Mouse (Mus musculus) midbrain, embryonic 16.5 days (tissue): Measurements from ENCODE around the gene Tex21. TPM values are rescaled to one million over a fixed set of nuclear protein-coding genes. Genes with fewer than 3 reads are reported as not detected.
A peak's percentile ranks its signal among the peaks of the same experiment; 100 is the strongest.

Experiments used
- ATAC-seq: fragments of 200-750 bp; cut with Nextera tagmentation; 2 replicates; pipeline ENCODE4 v1.8.0; 2017; ENCODE audit warnings: moderate TSS enrichment
- H3K27ac ChIP-seq: fragments of 300-500 bp; sonication (generic); 2 replicates; pipeline ENCODE4 v1.5.1; 2014; ENCODE audit warnings: mild to moderate bottlenecking, low read length, mixed read lengths
- H3K27me3 ChIP-seq: fragments of 300-500 bp; sonication (generic); 2 replicates; pipeline ENCODE4 v1.6.1; 2014; ENCODE audit warnings: low read depth, low read length, mixed read lengths; ENCODE audit not compliant: control insufficient read depth, insufficient read depth
- H3K36me3 ChIP-seq: fragments of 300-500 bp; sonication (generic); 2 replicates; pipeline ENCODE4 v1.6.1; 2014; ENCODE audit warnings: mild to moderate bottlenecking, low read length, moderate library complexity, mixed read lengths; ENCODE audit not compliant: control insufficient read depth, insufficient read depth
- H3K4me1 ChIP-seq: fragments of 300-500 bp; sonication (generic); 2 replicates; pipeline ENCODE4 v1.6.1; 2014; ENCODE audit warnings: mild to moderate bottlenecking, low read length, mixed read lengths; ENCODE audit not compliant: control insufficient read depth, insufficient read depth
- H3K4me2 ChIP-seq: fragments of 300-500 bp; sonication (generic); 2 replicates; pipeline ENCODE4 v1.6.1; 2014; ENCODE audit warnings: mild to moderate bottlenecking, low read length, mixed read lengths
- H3K4me3 ChIP-seq: fragments of 300-500 bp; sonication (generic); 2 replicates; pipeline ENCODE4 v1.5.1; 2014; ENCODE audit warnings: low read depth, mild to moderate bottlenecking, low read length, moderate library complexity, mixed read lengths
- H3K9ac ChIP-seq: fragments of 300-500 bp; sonication (generic); 2 replicates; pipeline ENCODE4 v1.6.1; 2014; ENCODE audit warnings: low read depth, low read length, mixed read lengths
- H3K9me3 ChIP-seq: fragments of 300-500 bp; sonication (generic); replicated peaks from 2 replicates; pipeline ENCODE4 v1.6.1; 2014; ENCODE audit warnings: mild to moderate bottlenecking, low read length, mixed read lengths; ENCODE audit not compliant: control insufficient read depth, poor library complexity, severe bottlenecking
- WGBS: fragments of 180-500 bp; shearing (Covaris S2); extraction: QIAGEN DNeasy Blood & Tissue Kit; methylation state at CpG from one replicate; pipeline ENCODE4 v1.1.7; 2014; 5-methylcytosine and 5-hydroxymethylcytosine counted together
- polyA plus RNA-seq: library from polyadenylated mRNA; unstranded; fragments of >200 nt; fragmentation: Nextera tagmentation; extraction: Ambion mirVana; gene quantifications from 2 replicates; pipeline ENCODE4 v1.2.1, GENCODE M21; 2015

Tex21 gene
- polyA plus RNA-seq, 1 experiment from 2014 or later = not detected

DNA sequence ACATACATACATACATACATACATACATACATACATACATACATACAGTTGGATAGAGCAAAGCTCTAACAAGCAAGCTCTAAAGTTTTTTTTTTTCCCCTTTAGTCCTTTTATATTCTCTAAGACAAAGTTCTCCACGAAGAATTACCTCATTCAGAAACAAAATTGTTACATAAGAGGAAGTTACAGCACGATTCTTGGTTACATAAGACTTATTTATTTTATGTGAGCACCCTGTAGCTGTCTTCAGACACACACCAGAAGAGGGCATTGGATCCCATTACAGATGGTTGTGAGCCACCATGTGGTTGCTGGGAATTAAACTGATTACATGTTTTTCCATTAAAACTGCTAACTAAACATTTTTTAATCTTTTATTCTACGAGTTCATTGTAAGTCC, 52.0 kb downstream of the Tex21 start:
- Histone ChIP-seq H3K9ac (no peak overlapping the region), H3K9me3 (no peaks in the 10 kb centered on the region), H3K4me2 (no peak overlapping the region), H3K36me3 (no peaks in the 10 kb centered on the region), H3K27me3 (no peaks in the 10 kb centered on the region), H3K4me1 (peaks cover 7% of the 10 kb centered on the region), H3K4me3 (no peak overlapping the region), H3K27ac (no peak overlapping the region)
- WGBS = 75% methylated on average over 3 of the region's 3 CpGs
- ATAC-seq = no peak

DNA sequence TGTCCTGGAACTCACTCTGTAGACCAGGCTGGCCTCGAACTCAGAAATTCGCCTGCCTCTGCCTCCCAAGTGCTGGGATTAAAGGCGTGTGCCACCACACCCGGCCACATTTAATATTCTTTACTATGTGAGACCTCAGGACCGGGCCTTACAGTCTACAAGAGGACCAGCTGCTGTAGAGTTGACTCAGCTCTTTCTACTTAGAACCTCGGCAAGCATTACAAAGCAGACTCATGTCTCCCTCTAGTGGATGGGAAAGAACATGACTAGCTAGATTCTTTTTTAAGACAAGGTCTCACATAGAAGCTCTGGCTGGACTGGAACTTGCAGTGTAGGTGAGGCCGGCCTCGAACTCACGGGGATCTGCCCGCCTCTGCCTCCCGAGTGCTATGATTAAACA, 55.6 kb downstream of the Tex21 start:
- WGBS = 48% methylated on average over 11 of the region's 11 CpGs
- H3K36me3 ChIP-seq = no peaks in the 10 kb centered on the region

DNA sequence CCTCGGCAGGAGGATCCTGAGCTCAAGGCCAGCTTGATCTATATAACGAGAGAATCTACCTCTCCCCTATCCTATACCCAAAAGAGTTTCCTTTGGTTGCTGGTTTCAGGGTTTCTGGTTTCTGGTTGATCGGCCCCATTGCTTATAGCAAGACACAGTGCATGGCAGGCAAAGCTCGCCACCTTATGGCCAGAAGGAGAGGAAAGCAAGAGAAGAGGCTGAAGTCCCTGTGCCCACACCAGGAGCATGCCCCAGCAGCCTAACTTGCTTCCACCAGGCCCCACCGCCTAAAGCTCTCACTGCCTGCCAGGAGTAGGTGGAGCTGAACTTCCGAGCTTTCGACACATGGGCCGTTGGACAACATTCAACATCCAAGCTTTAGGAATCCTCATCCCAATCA, 58.7 kb downstream of the Tex21 start:
- ATAC-seq = no peak; the same call in 1 of the 2 replicates
- WGBS = 37% methylated on average over 8 of the region's 8 CpGs

More for the DNA sequence above, 55.6 kb downstream of the Tex21 start:
- Histone ChIP-seq H3K27me3 (no peaks in the 10 kb centered on the region), H3K4me3 (no peak overlapping the region), H3K4me1 (peaks cover 2% of the 10 kb centered on the region; the same call in 1 of the 2 replicates), H3K4me2 (no peak overlapping the region), H3K27ac (no peak overlapping the region), H3K9ac (no peak overlapping the region), H3K9me3 (no peaks in the 10 kb centered on the region)
- ATAC-seq = peak; percentile 45; the same call in 1 of the 2 replicates

GRCm38 (mm10) chr12:76186473-76186872, 60.1 kb downstream of the Tex21 start:
- ATAC-seq = no peak
- no peak overlapping the region for H3K27ac ChIP-seq
- H3K36me3 ChIP-seq = no peaks in the 10 kb centered on the region
- WGBS = 98% methylated on average over 1 of the region's 1 CpGs
- no peak overlapping the region for H3K4me3 ChIP-seq
- H3K9me3 ChIP-seq = no peaks in the 10 kb centered on the region
- no peaks in the 10 kb centered on the region for H3K4me1 ChIP-seq
- H3K9ac ChIP-seq = no peak overlapping the region
- H3K4me2 ChIP-seq = no peak overlapping the region
- no peaks in the 10 kb centered on the region for H3K27me3 ChIP-seq

More for the DNA sequence above, 58.7 kb downstream of the Tex21 start:
- H3K36me3 ChIP-seq = no peaks in the 10 kb centered on the region
- H3K27ac ChIP-seq = no peak overlapping the region
- H3K4me3 ChIP-seq = no peak overlapping the region
- H3K27me3 ChIP-seq = no peaks in the 10 kb centered on the region
- no peaks in the 10 kb centered on the region for H3K4me1 ChIP-seq
- no peaks in the 10 kb centered on the region for H3K9me3 ChIP-seq
- no peak overlapping the region for H3K9ac ChIP-seq
- H3K4me2 ChIP-seq = no peak overlapping the region

- no peaks in the 10 kb centered on the region for H3K27me3 ChIP-seq
- no peak overlapping the region for H3K27ac ChIP-seq
- no peak overlapping the region for H3K9ac ChIP-seq
- no peak overlapping the region for H3K4me2 ChIP-seq
- no peak for ATAC-seq
- H3K4me3 ChIP-seq = no peak overlapping the region
- no peaks in the 10 kb centered on the region for H3K9me3 ChIP-seq
- no peaks in the 10 kb centered on the region for H3K36me3 ChIP-seq
- 79% methylated on average over 10 of the region's 10 CpGs for WGBS
- no peaks in the 10 kb centered on the region for H3K4me1 ChIP-seq
Observed at GRCm38 (mm10) chr12:76185167-76185816, 61.3 kb downstream of the Tex21 start.

DNA sequence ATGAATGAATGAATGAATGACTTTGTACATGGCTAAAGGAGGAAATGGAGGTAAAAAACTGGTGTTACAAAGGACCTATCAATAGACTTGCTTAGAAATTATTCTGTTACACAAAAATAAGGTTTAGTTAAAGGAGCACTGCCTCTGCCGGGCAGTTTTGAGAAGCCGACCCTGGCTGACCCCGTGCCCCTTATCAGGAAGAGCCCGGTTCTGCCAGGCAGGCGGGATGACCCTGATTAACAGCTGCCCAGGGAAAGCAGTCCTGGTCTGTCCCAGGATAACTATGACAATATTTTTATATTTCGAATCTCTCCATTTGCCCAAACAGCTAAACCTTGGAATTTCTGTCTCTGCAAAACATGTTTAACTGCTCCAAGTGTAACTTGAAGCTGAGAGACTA, 62.3 kb downstream of the Tex21 start:
- Histone ChIP-seq H3K4me1 (no peaks in the 10 kb centered on the region), H3K4me3 (no peak overlapping the region), H3K36me3 (no peaks in the 10 kb centered on the region), H3K27me3 (no peaks in the 10 kb centered on the region), H3K9ac (no peak overlapping the region), H3K27ac (no peak overlapping the region), H3K9me3 (no peaks in the 10 kb centered on the region), H3K4me2 (no peak overlapping the region)
- 87% methylated on average over 6 of the region's 6 CpGs for WGBS
- ATAC-seq = no peak

DNA sequence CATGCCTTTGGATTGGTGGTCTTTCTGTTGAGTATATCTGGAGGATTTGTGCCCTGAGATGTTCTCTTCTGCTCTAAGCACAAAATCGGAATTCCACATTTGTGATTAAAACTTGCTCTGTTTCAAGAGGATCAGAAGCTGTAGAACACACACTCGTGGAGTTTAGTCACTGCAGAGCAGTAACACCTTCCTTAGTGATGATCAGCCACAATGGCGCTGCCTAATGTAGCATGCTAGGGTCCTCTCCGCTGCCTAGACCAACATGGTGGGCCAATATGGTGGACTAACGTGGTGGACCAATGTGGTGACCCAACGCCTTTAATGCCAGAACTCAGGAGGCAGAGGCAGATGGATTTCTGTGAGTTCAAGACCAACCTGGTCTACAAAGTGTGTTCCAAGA, 63.7 kb downstream of the Tex21 start:
- H3K9ac ChIP-seq = no peak overlapping the region
- no peaks in the 10 kb centered on the region for H3K4me1 ChIP-seq
- no peak overlapping the region for H3K4me2 ChIP-seq
- no peak for ATAC-seq
- H3K27ac ChIP-seq = no peak overlapping the region
- 91% methylated on average over 6 of the region's 6 CpGs for WGBS
- H3K36me3 ChIP-seq = no peaks in the 10 kb centered on the region
- H3K4me3 ChIP-seq = no peak overlapping the region
- H3K27me3 ChIP-seq = no peaks in the 10 kb centered on the region
- no peaks in the 10 kb centered on the region for H3K9me3 ChIP-seq

DNA sequence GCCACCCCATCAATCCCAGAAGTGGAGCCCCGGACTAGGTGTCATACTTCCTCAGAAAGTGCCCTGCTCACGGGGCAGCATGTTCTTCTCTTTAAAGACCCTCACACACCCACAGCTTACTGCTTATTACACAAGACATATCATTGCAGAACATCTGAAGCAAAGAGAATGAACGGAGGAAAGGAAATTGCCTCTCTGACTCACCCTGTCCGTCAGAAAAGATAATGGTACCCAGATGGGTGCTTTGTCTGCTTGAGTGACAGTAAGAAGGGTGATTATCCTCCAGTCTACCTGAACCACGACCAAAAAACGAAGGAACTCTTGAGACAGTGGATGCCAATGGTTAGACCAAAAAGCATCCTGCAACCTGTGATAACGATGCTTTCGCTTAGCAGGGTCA, 65.1 kb downstream of the Tex21 start:
- Histone ChIP-seq H3K27ac (no peak overlapping the region), H3K9ac (no peak overlapping the region), H3K4me1 (no peaks in the 10 kb centered on the region; the same call in 1 of the 2 replicates), H3K4me2 (no peak overlapping the region), H3K27me3 (no peaks in the 10 kb centered on the region), H3K36me3 (no peaks in the 10 kb centered on the region), H3K4me3 (no peak overlapping the region), H3K9me3 (no peaks in the 10 kb centered on the region)
- WGBS = 72% methylated on average over 8 of the region's 8 CpGs
- ATAC-seq = no peak

DNA sequence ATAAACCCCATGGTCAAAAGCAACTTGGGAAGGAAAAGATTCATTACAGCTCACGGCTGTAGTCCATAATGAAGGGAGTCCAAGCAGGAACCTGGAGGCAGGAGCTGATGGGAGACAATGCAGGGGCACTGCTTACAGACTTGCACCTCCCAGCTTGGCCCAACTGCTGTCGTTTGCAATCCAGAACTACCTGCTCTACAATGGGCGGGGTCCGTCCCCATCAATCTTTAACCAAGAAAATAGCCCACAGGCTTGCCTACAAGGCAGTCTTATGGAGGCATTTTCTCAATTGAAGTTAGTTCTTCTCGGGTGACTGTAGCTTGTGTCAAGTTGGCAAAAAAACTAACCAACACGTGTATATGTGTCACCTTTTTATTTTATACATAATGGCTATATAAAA, 66.1 kb downstream of the Tex21 start:
- Histone ChIP-seq H3K9ac (no peak overlapping the region), H3K27me3 (no peaks in the 10 kb centered on the region)

More for the DNA sequence above, 66.1 kb downstream of the Tex21 start:
- H3K4me2 ChIP-seq = no peak overlapping the region
- ATAC-seq = no peak
- H3K4me1 ChIP-seq = no peaks in the 10 kb centered on the region; the same call in 1 of the 2 replicates
- H3K9me3 ChIP-seq = no peaks in the 10 kb centered on the region
- H3K4me3 ChIP-seq = no peak overlapping the region
- H3K36me3 ChIP-seq = no peaks in the 10 kb centered on the region
- no peak overlapping the region for H3K27ac ChIP-seq
- 86% methylated on average over 6 of the region's 6 CpGs for WGBS
